ENCODE assay signal across 25 mouse cellular contexts in genomic region chr8:104432656-104433055, GRCm38 (mm10).
"Had no signal": no experiment of that assay in that cellular context is flagged by ENCODE, and none has a peak within 500 bp of the region (broad histone marks: within the 10 kb centered on the region; RNA-seq: fewer than 3 reads in every experiment).

No protein-coding gene starts in this region.

- H3K27me3 ChIP-seq: heart, embryonic 12.5 days; hindbrain, embryonic 12.5 days; limb, embryonic 13.5 days; limb, embryonic 15.5 days; liver, embryonic 12.5 days had no signal

- H3K4me2 ChIP-seq: heart, embryonic 12.5 days; hindbrain, embryonic 12.5 days; hindbrain, embryonic 14.5 days; limb, embryonic 13.5 days; limb, embryonic 15.5 days; liver, embryonic 12.5 days had no signal

- H3K9ac ChIP-seq: heart, embryonic 12.5 days; hindbrain, embryonic 12.5 days; hindbrain, embryonic 14.5 days; limb, embryonic 13.5 days; limb, embryonic 15.5 days; liver, embryonic 12.5 days; liver, embryonic 14.5 days had no signal

- ATAC-seq: hindbrain, embryonic 16.5 days; intestine, embryonic 16.5 days; liver, embryonic 12.5 days had no signal

- H3K4me1 ChIP-seq: hindbrain, embryonic 10.5 days had no signal

- H3K9me3 ChIP-seq: heart, embryonic 10.5 days; hindbrain, embryonic 10.5 days; hindbrain, embryonic 12.5 days; limb, embryonic 13.5 days; limb, embryonic 15.5 days; liver, embryonic 12.5 days had no signal

- DNase-seq: gastrocnemius, adult 2 months; gastrocnemius, postnatal 10 days; gastrocnemius, postnatal 25 days; heart, adult 2 months; heart, postnatal 10 days; heart, postnatal 4 days; kidney, adult 11 months; kidney, adult 2 months; kidney, adult 9 months; kidney, postnatal 10 days; kidney, postnatal 25 days; kidney, postnatal 4 days had no signal

- H3K4me3 ChIP-seq: gastrocnemius, adult 2 months; heart, adult 2 months; heart, embryonic 10.5 days; heart, embryonic 12.5 days; hindbrain, embryonic 10.5 days; hindbrain, embryonic 12.5 days; layer of hippocampus, adult 2 months; left cerebral cortex, adult 2 months; limb, embryonic 13.5 days; limb, embryonic 15.5 days; liver, embryonic 12.5 days had no signal

- H3K27ac ChIP-seq: gastrocnemius, adult 2 months; heart, adult 2 months; heart, embryonic 10.5 days; hindbrain, embryonic 10.5 days; hindbrain, embryonic 12.5 days; hindbrain, embryonic 14.5 days; layer of hippocampus, adult 2 months; left cerebral cortex, adult 2 months; limb, embryonic 13.5 days; limb, embryonic 15.5 days; liver, embryonic 12.5 days; liver, embryonic 14.5 days had no signal
